Mouse (Mus musculus): ENCODE data around the gene Spon1.

Gene Spon1

DNA sequence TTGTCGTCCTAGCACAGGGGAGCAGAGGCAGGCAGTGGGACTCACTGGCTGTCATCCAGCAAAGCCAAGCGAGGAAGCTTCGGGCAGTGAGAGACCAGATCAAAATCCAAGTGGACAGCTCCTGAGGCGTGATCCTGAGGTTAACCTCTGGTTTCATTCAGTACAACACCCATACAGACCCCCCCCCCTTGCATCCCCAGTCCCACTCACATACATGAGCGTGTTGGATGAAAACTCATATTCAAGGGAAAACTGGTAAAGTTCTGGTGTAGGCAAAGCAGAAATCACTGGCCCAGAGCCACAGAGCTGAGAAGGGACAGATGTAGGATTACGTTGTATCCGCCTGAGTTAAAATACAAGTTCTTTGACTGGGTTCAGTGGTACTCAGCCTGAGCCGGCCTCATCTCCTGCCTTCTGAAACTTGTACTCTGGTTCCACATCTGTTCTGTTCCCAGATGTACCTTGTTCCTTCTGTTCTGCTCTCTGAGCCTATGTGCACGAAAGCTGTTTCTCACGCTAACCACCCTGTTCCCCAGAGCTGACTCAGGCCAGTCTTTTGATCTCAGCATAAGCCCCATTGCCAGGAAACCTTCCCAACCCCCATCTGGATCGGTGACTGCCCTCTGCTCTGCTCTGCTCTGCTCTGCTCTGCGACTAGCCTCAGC lies 143.5 kb downstream of the Spon1 start:
- DNase-seq: peak in 1 of 2 experiments; percentile 19

DNA sequence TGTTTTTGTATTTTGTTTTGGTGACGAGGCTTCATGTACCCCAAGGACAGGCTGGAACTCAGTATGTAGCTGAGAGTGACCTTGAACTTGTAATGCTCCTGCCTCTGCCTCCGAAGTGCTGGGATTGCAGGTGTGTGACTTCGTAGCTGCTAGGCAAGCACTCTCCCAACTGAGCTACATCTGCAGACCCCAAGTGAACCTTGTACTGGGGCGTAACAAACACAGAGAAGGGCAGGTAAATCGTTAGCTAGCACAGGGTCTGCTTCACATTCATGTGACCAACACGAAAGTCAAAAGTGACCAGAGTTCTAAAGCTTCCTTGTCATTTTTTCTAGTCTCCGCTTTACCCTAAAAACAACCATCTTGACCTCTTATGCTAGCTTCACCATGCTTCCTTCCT lies 145.1 kb downstream of the Spon1 start:
- DNase-seq: no peak

DNA sequence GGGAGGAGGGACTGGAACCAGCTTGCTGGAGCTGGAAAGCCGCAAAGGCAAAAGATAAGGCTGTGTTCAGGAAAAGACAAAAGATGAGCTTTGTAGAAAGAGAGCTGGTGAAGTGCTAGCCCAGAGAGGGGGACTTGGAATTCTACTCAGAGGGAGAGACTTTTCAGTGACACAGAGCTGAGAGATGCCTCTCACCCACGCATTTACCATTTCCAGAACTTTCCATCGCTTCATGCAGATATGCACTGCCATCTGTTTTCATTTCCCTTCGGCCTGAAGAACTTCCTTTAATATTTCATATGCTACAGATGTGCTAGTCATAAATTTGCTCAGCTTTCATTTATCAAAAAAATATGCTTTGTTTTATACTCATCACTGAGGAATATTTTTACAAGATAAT lies 150.1 kb downstream of the Spon1 start:
- DNase-seq: no peak

DNA sequence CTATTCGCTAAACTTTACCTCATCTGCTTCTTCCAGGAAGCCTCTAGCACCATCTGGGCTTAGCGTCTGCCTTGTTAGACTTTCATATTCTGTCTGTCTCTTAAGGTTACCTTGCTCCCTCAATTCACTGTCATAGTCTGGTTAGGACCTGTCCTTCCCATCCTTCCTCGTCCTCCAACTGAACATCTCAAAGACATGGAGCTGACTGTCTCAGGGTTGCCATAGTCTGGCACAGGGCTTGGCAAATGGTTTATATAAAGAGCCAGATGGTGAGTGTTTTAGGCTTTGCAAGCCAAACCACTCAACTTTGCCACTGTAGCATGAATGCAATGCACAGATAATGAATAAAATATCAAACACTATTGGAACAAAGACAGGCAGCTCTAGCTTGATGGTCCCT lies 153.1 kb downstream of the Spon1 start:
- peak in 1 of 2 experiments; percentile 11 for DNase-seq

GRCm38 (mm10) chr7:113919505-113919904 lies 153.7 kb downstream of the Spon1 start:
- DNase-seq: peak; percentile 25 to 29

DNA sequence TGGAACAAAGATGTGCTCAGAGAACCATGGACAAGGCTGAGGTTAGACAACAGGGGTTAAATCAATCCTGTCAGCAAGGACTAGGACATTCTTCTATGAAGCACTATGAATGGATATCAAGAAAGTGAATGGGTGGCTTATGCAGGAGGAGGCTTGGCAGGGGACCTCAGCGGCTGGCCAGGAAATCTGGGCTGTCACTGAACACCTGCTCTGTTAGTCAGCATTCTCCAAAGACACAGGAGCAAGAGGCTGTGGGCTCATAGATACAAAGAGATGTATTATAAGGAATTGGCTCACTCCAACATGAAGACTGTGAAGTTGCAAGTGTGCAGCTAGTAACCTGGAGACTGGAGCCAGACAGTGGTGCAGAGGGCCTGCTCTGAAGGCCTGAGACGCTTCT lies 154.3 kb downstream of the Spon1 start:
- peak; percentile 39 to 50 for DNase-seq

DNA sequence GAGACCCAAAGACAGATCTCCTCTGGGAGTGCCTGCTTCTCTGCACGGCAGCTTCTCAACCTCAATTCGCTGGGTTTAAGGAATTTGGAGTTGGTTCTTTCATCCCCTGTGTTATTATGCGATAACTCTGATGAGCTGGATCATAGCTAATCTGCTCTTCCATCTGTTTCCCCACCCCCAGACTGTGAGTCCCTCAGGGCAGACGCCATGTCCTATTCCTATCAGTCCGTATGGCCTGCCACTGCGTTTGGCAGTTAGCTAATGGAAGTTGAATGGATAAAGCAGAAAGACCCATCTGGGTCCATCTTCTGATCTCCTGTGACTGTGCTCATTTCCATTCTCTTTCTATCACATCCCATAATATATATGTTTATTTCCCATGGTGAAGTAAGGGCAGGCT lies 158.8 kb downstream of the Spon1 start:
- no peak for DNase-seq

DNA sequence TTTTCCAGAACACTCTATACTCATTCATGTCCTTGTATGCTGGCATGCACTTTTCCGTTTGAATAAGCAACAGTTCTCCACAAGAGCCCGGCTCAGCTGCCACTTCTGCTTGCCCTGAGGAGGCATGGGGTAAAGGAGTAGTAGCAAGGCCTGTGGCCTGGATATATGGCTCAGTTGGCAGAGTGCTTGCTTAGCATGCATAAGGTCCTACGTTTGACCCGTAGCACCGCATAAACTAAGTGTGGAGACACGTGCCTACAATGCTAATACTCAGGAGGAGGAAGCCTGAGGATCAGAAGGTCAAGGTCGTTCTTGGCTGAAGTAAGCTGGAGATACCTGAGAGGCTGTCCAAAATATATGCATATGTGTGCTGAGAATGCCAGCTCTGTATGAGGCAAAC lies 185.1 kb downstream of the Spon1 start:
- DNase-seq: no peak

DNA sequence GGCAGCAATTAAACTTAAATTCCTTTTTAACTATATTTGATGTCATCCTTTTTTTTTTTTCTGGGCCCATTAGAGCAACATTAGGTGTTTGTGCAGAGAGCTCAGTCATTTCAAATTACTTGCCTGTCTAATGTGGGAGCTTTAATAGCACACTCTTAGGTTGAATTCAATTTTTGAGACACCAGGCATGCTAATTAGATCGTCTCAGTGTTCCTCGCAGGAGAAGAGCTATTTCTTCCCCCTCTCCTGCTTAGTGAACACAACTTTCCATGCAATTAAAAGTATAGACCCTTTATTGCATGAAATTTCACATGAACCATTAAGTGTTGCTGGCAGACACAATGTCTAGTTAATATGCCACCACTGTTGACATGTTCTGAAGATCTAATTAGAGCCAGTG lies 189.6 kb downstream of the Spon1 start:
- no peak for DNase-seq

DNA sequence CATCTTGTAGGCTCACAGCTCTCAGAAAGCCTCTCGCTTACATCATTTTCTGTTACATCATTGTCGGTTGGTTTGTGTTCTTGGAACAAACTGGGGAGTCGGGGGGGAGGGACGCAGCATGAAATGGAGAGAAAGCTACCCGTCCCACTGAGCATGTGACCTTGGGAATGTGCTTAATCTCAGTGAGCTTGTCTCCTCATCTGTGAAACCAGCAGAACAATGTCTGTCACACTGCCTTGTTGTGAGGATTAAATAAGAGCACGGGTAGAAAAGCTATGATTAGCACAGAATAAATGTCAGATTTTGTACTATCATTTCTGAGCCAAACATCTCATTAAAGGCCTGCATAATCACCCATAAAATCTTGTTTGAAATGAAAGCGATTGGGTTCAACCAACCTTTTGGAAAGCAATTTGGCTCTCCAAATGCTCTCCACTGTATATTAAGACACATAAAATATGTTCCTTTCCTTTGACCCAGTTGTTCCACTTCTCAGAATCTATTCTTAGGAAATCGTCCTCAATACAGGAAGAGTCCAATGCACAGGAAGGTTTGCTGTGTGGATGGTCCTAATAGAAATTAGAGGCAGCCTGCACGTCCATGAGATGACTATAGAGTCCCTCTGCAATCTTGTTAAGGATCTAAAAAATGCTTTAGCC lies 195.2 kb downstream of the Spon1 start:
- DNase-seq: peak; percentile 8

- peak; percentile 36 to 46 for DNase-seq
Observed at GRCm38 (mm10) chr7:113961500-113961895, 195.7 kb downstream of the Spon1 start.

GRCm38 (mm10) chr7:113962078-113962477 lies 196.3 kb downstream of the Spon1 start:
- no peak for DNase-seq

GRCm38 (mm10) chr7:113963766-113964165 lies 198.0 kb downstream of the Spon1 start:
- DNase-seq: no peak

DNA sequence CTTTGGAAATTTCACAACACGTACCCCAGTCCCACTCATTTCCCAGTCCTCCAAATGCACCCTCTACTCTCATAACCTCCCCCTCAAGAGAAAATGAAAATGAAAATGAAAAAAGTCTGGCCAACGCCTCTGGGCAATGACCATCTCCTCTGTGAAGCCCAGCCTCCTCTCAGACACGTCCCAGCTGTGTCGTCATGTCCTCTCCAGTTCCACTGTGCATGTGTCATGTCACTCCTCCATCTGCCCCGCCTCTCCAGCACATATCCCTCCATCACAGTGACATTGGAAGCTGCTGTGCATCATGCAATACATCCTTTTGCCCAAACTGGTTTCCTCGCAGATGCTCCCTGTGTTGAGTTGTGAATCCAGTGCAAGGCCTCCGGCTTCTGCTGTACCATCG lies 199.8 kb downstream of the Spon1 start:
- no peak for DNase-seq

- DNase-seq: no peak
Observed at GRCm38 (mm10) chr7:113969182-113969581, 203.4 kb downstream of the Spon1 start.

GRCm38 (mm10) chr7:113972536-113972935 lies 206.7 kb downstream of the Spon1 start:
- DNase-seq: no peak

DNA sequence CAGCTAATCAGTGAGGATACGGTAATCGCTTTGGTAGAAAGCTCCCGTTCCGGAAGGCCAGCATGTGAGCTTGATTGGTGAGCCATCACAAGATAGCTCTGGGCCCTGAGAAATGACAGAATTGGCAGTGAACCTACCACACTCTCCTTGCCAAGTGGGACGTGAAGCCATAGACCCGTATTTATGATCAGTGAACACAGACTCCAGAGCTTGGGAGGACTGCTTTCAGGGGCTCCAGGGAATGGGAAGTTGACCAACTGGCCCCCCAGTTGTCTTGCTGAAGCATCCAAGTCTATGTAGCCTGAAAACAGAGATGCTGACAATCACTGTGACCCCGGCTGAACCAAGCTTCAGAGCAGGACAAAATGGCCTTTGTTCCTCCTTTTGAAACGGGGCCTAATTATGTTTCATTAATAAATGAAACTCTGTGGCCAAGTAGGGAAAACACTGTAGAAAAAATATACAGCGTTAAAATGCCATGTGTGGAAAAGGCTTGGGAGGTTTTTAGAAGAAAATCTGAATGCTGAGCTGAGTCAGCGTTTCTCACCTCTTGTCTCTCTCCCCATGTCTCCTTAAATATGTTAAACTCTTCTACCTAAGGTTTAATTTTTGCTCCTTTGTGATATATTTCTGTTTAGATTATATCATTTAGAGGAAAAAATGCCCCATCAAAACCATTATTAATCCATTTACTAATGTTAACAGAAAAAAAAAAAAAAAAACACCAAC lies 220.8 kb downstream of the Spon1 start:
- peak; percentile 38 to 43 for DNase-seq

- no peak for DNase-seq
Observed at GRCm38 (mm10) chr7:113988156-113988555, 222.4 kb downstream of the Spon1 start.

DNA sequence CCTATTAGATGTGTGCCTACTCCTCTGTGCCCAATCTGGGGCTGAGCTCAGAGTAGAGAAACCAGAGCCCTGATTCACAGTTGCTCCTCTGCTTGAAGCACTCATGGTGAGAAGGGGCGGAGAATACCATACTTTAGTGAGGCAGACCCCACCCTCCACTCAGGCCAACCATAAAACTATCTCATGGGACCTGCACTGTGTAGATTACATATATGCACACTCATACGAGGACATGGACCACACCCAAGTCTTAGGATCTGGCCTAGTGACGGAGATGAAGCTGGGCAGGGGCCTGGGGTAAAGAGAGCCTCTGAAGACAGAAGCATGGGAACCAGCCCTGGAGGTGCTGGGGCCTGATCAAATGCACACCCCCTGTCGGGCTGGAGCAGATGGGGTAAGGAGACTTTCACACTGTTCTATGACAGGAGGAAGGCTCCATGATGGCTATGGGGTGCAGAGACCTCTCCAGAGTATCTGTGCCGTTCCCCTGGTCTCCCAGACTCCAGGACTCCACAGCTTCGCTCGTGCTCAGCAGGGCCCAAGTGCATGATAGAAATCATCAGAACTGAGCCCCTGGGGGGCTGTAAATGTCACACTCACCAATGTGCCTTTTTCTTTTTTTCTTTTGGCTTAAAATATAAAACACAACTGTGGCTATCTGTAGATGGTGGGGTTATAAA lies 232.0 kb downstream of the Spon1 start:
- no peak for DNase-seq

DNA sequence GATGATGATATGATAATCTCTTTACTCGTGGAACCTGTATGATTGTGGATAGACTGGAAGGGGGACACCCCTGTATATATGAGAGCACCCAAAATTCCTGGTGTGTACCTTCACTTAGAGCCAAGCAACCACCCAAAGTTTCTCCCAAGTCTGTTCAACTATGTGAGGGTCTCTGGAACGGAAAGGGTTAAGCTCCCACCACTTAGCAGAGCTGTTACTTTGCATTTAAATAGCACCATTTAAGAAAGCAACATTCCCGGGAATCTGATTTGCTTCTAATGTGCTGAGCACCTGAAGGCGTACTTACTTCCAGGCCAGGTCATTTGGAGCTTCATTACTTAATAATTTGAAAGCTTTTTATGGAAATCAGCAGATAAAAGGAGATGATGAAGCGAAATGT lies 238.4 kb downstream of the Spon1 start:
- no peak for DNase-seq

GRCm38 (mm10) chr7:114005499-114005898 lies 239.7 kb downstream of the Spon1 start:
- no peak for DNase-seq

GRCm38 (mm10) chr7:114006456-114006855 lies 240.7 kb downstream of the Spon1 start:
- DNase-seq: no peak

DNA sequence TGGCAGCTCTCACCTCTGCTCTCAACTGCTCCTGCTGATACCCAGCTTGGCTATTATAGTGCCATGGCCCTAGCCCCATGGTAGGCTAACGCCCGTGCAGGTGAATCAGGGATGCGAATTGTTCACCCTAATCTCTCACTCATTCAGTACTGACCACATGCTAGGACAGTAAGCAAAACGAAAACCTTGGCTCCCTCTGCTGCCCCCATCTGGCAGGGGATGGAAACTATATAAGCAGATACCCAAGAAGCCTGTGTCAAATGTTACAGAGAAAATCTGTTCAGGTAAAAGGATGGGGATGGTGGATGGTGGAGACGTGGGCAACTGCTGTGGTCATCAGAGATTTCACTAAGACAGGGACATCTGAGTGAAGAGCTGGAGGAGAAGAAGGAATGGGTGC lies 241.8 kb downstream of the Spon1 start:
- peak in 1 of 2 experiments; percentile 38 for DNase-seq
